Mouse (Mus musculus) spleen, postnatal 10 days (tissue): ENCODE results near the gene Pofut2.
A peak's percentile ranks its signal among the peaks of the same experiment; 100 is the strongest.
"Not testable (repeated sequence)": the region's sequence is repeated elsewhere in the genome, so short reads cannot be mapped to it uniquely, and the experiment has no call there.

Source experiments
- DNase-seq, 2 experiments: peaks; one replicate each; pipeline ENCODE4 v3.0.0; 2021 to 2022; ENCODE audit warnings: low spot score in 2 of 2

Pofut2 gene

DNA sequence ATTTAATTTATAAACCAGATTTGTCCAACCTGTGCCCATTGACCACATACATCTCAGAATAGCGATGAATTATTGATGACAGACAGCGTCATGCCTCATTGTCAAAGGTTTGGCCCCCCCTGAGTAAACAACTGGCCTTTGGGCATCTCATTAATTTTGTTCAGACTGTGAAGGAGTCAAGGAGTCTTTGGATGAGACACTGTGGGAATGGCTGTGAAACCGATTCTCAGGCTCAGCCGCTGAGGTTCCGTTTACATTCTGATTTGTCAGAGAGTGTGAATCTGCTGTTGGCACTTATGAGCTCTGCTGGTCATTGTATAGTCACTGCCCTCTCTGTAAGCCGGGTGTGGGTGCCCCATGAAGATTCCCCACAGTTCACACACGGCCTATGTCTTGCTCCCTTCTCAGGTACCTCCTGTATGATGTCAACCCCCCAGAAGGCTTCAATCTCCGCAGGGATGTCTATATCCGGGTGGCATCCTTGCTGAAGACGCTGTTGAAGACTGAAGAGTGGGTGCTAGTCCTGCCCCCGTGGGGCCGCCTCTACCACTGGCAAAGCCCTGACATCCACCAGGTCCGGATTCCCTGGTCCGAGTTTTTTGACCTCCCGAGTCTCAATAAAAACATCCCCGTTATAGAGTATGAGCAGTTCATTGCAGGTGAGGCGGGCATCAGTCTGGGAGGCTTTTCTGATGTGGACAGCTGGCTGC lies 1.3 kb downstream of the Pofut2 start:
- DNase-seq = no peak

GRCm38 (mm10) chr10:77266281-77266680 lies 7.3 kb downstream of the Pofut2 start:
- DNase-seq = no peak

DNA sequence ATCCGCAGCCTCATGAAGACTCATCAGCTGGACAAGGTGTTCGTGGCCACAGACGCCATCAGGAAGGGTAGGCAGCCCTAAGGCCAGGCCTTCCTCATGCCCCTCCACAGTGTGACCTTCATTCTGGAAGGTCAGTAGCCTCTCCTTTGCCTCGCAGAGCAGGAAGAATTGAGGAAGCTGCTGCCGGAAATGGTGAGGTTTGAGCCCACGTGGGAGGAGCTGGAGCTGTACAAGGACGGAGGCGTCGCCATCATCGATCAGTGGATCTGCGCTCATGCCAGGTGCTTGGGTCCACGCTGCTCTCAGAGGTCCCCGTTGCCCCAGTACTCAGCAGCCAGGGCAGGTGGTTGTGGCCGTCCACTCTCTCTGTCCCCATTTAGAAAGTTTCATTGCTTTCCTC lies 8.0 kb downstream of the Pofut2 start:
- no peak for DNase-seq

DNA sequence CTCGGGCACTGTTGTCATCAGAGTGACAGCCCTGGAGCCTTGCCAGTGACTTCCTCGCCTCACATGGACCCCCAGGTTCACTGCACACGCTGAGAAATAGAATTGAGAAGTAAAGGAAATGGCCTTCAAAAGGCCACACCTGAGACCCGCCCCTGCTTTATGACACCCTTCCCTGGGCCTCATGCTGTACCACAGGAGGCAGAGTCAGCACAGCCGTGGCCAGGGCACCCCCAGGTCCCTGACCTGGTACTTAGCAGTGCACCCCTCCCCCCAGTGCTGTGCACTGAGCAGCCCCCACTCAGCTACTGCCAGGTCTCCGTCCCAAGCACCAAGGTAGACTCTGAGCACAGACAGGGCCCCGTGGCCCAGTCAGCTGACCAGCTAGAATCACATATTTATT lies 10.1 kb downstream of the Pofut2 start:
- no peak for DNase-seq

DNA sequence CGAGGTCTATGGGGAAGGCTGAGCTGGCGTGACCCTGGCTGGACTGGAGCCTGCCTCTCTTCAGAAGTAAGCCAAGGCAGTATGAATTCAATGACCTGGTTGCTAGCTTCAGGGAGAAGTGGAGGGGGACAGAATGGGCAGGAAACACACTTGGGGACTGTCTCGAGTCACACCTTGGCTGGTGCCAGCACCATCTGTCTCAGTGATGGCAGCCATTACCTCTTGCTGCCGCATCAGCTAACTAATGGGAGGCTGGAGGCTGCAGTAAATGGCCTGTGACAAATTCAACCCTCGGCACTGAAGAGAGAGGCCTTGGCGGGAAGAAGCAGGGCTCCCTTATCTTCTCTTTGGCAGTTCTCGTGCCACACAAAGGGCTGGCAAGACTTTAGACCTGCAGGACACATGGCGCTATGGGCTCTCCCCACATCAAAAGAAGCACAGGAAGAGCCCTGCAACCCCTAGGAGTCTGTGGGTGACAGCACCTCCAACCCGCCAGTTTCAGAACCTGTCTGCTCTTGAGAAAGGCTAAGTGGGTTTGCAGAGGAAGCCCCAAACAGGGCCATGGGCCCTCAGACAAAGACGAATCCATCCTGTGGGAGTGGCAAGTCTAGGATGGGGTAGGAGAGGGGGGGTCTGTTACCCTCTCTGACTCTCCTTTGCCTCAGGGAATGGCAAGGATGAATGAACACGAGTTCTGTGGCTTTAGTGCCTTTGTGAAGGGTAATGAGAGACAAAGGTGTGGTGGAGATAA lies 14.1 kb downstream of the Pofut2 start:
- no peak for DNase-seq

GRCm38 (mm10) chr10:77273798-77274197 lies 14.8 kb downstream of the Pofut2 start:
- DNase-seq = no peak

- DNase-seq = not testable (repeated sequence)
Measured at GRCm38 (mm10) chr10:77282085-77282484, 23.1 kb downstream of the Pofut2 start.

GRCm38 (mm10) chr10:77282822-77283221 lies 23.8 kb downstream of the Pofut2 start:
- DNase-seq = peak; percentile 62 to 84

- no peak for DNase-seq
Measured at GRCm38 (mm10) chr10:77284832-77285231, 25.8 kb downstream of the Pofut2 start.

DNA sequence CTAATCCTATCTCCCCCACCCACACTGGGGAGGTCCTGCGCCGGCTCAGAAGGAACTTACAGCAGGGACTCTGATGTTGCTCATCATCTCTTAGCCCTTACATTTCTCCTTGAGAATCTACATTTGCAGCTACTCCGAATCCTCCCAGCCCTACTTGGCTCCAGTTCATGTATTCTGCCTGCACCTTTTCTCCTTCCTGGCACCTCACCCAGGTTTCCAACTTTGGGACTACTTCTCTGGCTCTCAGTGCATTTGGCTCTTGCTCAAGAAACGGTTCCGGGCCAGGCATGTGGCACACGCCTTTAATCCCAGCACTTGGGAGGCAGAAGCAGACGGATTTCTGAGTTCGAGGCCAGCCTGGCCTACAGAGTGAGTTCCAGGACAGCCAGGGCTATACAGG lies 28.6 kb downstream of the Pofut2 start:
- no peak for DNase-seq

- DNase-seq = no peak
Measured at GRCm38 (mm10) chr10:77288639-77289195, 29.7 kb downstream of the Pofut2 start.

DNA sequence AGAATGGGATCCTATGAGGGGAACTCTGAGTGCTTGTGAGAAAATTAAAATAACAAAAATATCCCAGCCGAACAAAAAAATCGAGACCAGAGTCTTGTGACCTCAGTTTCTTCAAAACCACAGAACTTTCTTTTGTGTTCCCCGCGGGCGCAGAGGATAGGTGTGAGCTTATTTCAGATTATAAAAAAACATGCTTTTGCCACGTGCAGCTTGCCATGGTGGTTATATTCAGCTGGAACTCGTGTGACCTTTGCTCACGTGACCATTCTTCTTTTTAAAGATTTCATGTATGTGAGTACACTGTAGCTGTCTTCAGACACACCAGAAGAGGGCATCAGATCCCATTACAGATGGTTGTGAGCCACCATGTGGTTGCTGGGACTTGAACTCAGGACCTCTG lies 30.5 kb downstream of the Pofut2 start:
- no peak for DNase-seq

GRCm38 (mm10) chr10:77290624-77291366 lies 31.8 kb downstream of the Pofut2 start:
- no peak for DNase-seq

GRCm38 (mm10) chr10:77294691-77295090 lies 35.7 kb downstream of the Pofut2 start:
- DNase-seq = no peak

DNA sequence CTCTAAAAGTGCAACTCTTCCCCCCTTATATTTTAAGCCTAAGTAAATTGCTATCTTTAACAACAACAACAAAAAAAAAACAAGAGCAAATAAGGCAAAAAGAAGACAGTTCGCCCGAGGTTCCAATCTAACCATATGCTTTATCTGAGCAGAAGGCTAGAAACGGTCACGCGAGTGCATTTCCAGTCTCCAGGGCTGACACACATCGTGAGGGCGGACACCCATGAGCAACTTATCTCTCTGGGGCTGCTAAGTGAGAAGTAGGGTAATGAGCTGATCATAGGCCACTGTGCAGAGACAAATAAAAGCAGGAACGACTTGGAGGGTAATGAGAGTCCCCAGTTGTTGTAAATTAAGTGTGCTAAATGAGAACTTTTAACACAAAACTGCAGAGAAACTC lies 39.6 kb downstream of the Pofut2 start:
- no peak for DNase-seq

DNA sequence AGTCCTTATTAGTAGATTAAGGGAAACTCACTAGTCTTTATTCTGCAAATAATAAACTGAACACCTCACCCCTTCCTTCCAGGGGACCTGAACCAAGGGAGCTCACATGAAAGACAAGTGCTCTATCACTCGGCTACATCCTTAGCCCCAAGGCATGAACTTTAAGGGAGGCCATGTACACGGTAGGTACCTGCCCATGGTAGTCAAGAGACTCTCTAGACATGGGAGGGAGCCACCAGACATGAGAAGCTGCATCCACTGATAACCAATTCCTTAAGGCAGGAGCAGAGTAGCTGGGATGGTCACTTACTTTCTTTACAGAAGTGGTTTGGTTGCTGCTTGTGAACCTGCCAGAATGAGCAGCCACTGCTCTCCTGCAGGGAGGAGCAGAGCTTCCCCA lies 40.2 kb downstream of the Pofut2 start:
- DNase-seq = no peak

DNA sequence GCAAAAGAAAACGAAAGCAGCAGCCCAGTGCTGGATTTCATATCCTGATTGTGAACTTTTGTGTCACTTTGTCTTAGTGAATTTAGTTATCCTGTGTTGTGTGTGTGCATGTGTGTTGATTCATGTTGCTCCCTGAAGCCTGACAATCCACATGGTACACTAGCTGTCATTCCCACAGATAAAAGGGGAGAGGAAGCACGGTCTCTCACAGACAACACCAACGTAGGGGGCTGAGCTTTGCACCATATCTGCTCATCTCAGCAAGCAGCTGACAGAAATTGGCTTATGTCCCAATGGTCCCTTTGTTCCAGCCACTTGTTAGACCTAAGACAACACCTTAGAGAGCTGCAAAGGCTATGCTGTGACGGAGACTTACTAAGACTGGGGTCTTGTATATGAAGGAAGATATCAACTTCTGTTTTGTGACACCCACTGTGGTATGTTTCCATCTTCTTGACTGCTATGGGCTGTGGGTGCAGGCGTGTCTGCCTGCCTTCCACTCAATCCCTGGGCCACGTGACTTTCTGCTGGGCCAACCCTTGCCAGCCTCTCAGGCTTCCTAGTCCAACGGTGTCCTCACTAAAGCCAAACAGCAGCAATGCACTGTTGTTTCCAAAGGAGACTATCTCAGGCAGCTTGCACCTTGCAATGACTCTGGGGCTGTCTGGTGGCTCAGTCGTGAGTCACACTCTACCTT lies 41.4 kb downstream of the Pofut2 start:
- DNase-seq = peak in 1 of 2 experiments; percentile 35

- DNase-seq = peak; percentile 37 to 79
Measured at GRCm38 (mm10) chr10:77300934-77301297, 41.9 kb downstream of the Pofut2 start.

- DNase-seq = no peak
Measured at GRCm38 (mm10) chr10:77304362-77304761, 45.3 kb downstream of the Pofut2 start.

GRCm38 (mm10) chr10:77304840-77305533 lies 46.0 kb downstream of the Pofut2 start:
- DNase-seq = no peak

DNA sequence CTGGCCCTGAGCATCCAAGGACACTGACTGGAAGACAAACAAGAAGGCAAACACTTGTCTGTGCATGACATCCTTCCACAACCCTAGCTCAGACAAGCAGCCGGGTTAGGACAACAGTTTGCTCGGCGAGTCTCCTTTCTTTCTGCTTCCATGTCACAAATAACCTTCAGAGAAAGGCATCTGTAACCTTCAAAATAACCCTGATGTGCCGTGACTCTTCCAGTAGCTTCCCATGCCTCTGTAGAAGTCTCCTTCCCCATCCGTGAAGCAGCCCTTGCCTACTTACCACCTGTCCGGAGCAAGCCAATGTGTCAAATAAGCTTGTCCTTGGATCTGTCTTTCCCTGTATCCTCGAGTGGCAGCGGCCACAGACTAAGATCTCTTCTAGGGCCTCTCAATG lies 46.7 kb downstream of the Pofut2 start:
- DNase-seq = no peak
